In genomic region chr2:75470688-75471054, GRCm38 (mm10) we compare ENCODE assay signal across 9 mouse cellular contexts.
DNase-seq lines count a peak whose midpoint lies in the region; ATAC-seq and TF ChIP-seq lines count a peak whose summit lies in the region.
"Had no signal": no experiment of that assay in that cellular context is flagged by ENCODE, and none has a peak within 500 bp of the region (broad histone marks: within the 10 kb centered on the region; RNA-seq: fewer than 3 reads in every experiment).

No protein-coding gene starts in this region.

- H3K4me1 ChIP-seq in heart, embryonic 11.5 days (ENCODE audit: control insufficient read depth, insufficient read depth, low read length): peaks cover 2% of the 10 kb centered on the region; the same call in 1 of the 2 replicates
- H3K4me1 ChIP-seq in stomach, embryonic 16.5 days (ENCODE audit: control insufficient read depth, insufficient read depth, low read length): 0 out of 2 replicates have a peak, but pooled peaks cover 5% of the 10 kb centered on the region
- no peaks in the 10 kb centered on the region for H3K4me1 ChIP-seq in stomach, postnatal 0 days (replicated peaks; ENCODE audit: control insufficient read depth, insufficient read depth)
- H3K4me1 ChIP-seq in liver, embryonic 15.5 days (replicated peaks): peaks cover 9% of the 10 kb centered on the region

- no peak for ATAC-seq in heart, embryonic 11.5 days (replicated peaks; ENCODE audit: insufficient number of reproducible peaks, low FRiP score, low TSS enrichment)
- no peak for ATAC-seq in stomach, embryonic 16.5 days (ENCODE audit: insufficient read depth, low FRiP score)
- ATAC-seq in stomach, postnatal 0 days (ENCODE audit: low FRiP score, low TSS enrichment): no peak
- no peak for ATAC-seq in liver, embryonic 15.5 days (ENCODE audit: insufficient read depth)
- no peak for ATAC-seq in erythroblast, adult 5-6 weeks (replicated peaks; ENCODE audit: low FRiP score, poor library complexity, severe bottlenecking)

- 0 out of 2 replicates have a peak overlapping the region, but pooled peaks have one; percentile 7 for H3K27ac ChIP-seq in heart, embryonic 11.5 days (ENCODE audit: low read depth, low read length)
- no peak overlapping the region for H3K27ac ChIP-seq in stomach, embryonic 16.5 days (ENCODE audit: low read length)
- H3K27ac ChIP-seq in stomach, postnatal 0 days (replicated peaks): no peak overlapping the region
- no peak overlapping the region for H3K27ac ChIP-seq in liver, embryonic 15.5 days (replicated peaks)

- TF ChIP-seq CTCF in stomach, postnatal 0 days (IDR thresholded peaks at IDR 0.05; ENCODE audit: low read depth): no peak

- peak overlapping the region; percentile 15; the same call in 1 of the 2 replicates for H3K4me2 ChIP-seq in heart, embryonic 11.5 days
- H3K4me2 ChIP-seq in stomach, embryonic 16.5 days (ENCODE audit: low read depth, low read length): peak overlapping the region; percentile 29; the same call in 1 of the 2 replicates
- no peak overlapping the region for H3K4me2 ChIP-seq in stomach, postnatal 0 days (replicated peaks; ENCODE audit: low read depth)
- H3K4me2 ChIP-seq in liver, embryonic 15.5 days: peak overlapping the region; percentile 48

- intact Hi-C loops in left cerebral cortex, postnatal 10 days (cut with DNase I): no loop called here

- H3K27me3 ChIP-seq in heart, embryonic 11.5 days (ENCODE audit: control insufficient read depth, insufficient read depth, low read length): no peaks in the 10 kb centered on the region
- no peaks in the 10 kb centered on the region for H3K27me3 ChIP-seq in stomach, embryonic 16.5 days (ENCODE audit: control insufficient read depth, insufficient read depth, low read length)
- H3K27me3 ChIP-seq in stomach, postnatal 0 days (ENCODE audit: control insufficient read depth, insufficient read depth, low read length): no peaks in the 10 kb centered on the region
- H3K27me3 ChIP-seq in liver, embryonic 15.5 days: no peaks in the 10 kb centered on the region

- H3K4me3 ChIP-seq in heart, embryonic 11.5 days (ENCODE audit: low read depth, low read length): no peak overlapping the region
- H3K4me3 ChIP-seq in stomach, embryonic 16.5 days (replicated peaks; ENCODE audit: low read length): no peak overlapping the region
- H3K4me3 ChIP-seq in stomach, postnatal 0 days (ENCODE audit: low read depth, low read length): no peak overlapping the region
- H3K4me3 ChIP-seq in liver, embryonic 15.5 days (replicated peaks): no peak overlapping the region

- H3K9ac ChIP-seq in heart, embryonic 11.5 days (ENCODE audit: low read depth, low read length): no peak overlapping the region
- no peak overlapping the region for H3K9ac ChIP-seq in stomach, embryonic 16.5 days (ENCODE audit: low read length)
- no peak overlapping the region for H3K9ac ChIP-seq in stomach, postnatal 0 days (ENCODE audit: low read length)
- no peak overlapping the region for H3K9ac ChIP-seq in liver, embryonic 15.5 days

- no peaks in the 10 kb centered on the region for H3K36me3 ChIP-seq in heart, embryonic 11.5 days (ENCODE audit: control insufficient read depth, insufficient read depth, low read length)
- H3K36me3 ChIP-seq in stomach, embryonic 16.5 days (ENCODE audit: control insufficient read depth, insufficient read depth, low read length): no peaks in the 10 kb centered on the region
- no peaks in the 10 kb centered on the region for H3K36me3 ChIP-seq in stomach, postnatal 0 days (ENCODE audit: control insufficient read depth, insufficient read depth, low read length)
- no peaks in the 10 kb centered on the region for H3K36me3 ChIP-seq in liver, embryonic 15.5 days (replicated peaks)

- TF ChIP-seq EP300 in stomach, postnatal 0 days (optimal IDR thresholded peaks at IDR 0.05): no peak

- WGBS in heart, embryonic 11.5 days (ENCODE audit: insufficient replicate concordance): 41% methylated on average over 9 of the region's 9 CpGs
- WGBS in stomach, embryonic 16.5 days: 51% methylated on average over 9 of the region's 9 CpGs
- WGBS in stomach, postnatal 0 days: 51% methylated on average over 9 of the region's 9 CpGs
- WGBS in liver, embryonic 15.5 days (ENCODE audit: insufficient replicate concordance): 27% methylated on average over 9 of the region's 9 CpGs

- no peaks in the 10 kb centered on the region for H3K9me3 ChIP-seq in heart, embryonic 11.5 days (replicated peaks; ENCODE audit: control insufficient read depth, low read length)
- no peaks in the 10 kb centered on the region for H3K9me3 ChIP-seq in stomach, embryonic 16.5 days (replicated peaks; ENCODE audit: control insufficient read depth, low read length)
- H3K9me3 ChIP-seq in stomach, postnatal 0 days (ENCODE audit: control insufficient read depth, low read length): no peaks in the 10 kb centered on the region
- H3K9me3 ChIP-seq in liver, embryonic 15.5 days (replicated peaks): no peaks in the 10 kb centered on the region

- no peak for DNase-seq in heart, adult 9 months (ENCODE audit: low spot score in 2 of 2)
- DNase-seq in stomach, postnatal 0 days (ENCODE audit: low spot score): no peak
- no peak for DNase-seq in left cerebral cortex, postnatal 10 days (ENCODE audit: extremely low spot score in 1 of 2, low spot score in 2 of 2)
- DNase-seq in ovary, postnatal 14 days (ENCODE audit: low spot score): no peak
- DNase-seq: cerebellum, postnatal 36 days had no signal
